Mouse (Mus musculus): Measurements from ENCODE around the gene Slc7a15.
"Not testable (repeated sequence)": the region's sequence is repeated elsewhere in the genome, so short reads cannot be mapped to it uniquely, and the experiment has no call there.

The Slc7a15 gene

GRCm38 (mm10) chr12:8562213-8562612 lies 36.7 kb downstream of the Slc7a15 start:
- not testable (repeated sequence) for DNase-seq (ENCODE audit: low read depth in 1 of 2, low spot score in 2 of 2)

GRCm38 (mm10) chr12:8559876-8560275 lies 39.0 kb downstream of the Slc7a15 start:
- DNase-seq (ENCODE audit: low read depth in 1 of 2, low spot score in 2 of 2): not testable (repeated sequence)

GRCm38 (mm10) chr12:8556189-8556588 lies 42.7 kb downstream of the Slc7a15 start:
- DNase-seq (ENCODE audit: low read depth in 1 of 2, low spot score in 2 of 2): no peak

GRCm38 (mm10) chr12:8555419-8555818 lies 43.4 kb downstream of the Slc7a15 start:
- no peak for DNase-seq (ENCODE audit: low read depth in 1 of 2, low spot score in 2 of 2)

- peak; percentile 22 to 42 for DNase-seq (ENCODE audit: low read depth in 1 of 2, low spot score in 2 of 2)
Measured at GRCm38 (mm10) chr12:8547357-8547756, 51.5 kb downstream of the Slc7a15 start.

- no peak for DNase-seq (ENCODE audit: low read depth in 1 of 2, low spot score in 2 of 2)
Measured at GRCm38 (mm10) chr12:8546801-8547200, 52.1 kb downstream of the Slc7a15 start.

- DNase-seq (ENCODE audit: low read depth in 1 of 2, low spot score in 2 of 2): no peak
Measured at GRCm38 (mm10) chr12:8545066-8545610, 53.7 kb downstream of the Slc7a15 start.

GRCm38 (mm10) chr12:8542371-8542770 lies 56.5 kb downstream of the Slc7a15 start:
- DNase-seq (ENCODE audit: low read depth in 1 of 2, low spot score in 2 of 2): no peak

GRCm38 (mm10) chr12:8539471-8539870 lies 59.4 kb downstream of the Slc7a15 start:
- DNase-seq (ENCODE audit: low read depth in 1 of 2, low spot score in 2 of 2): no peak

GRCm38 (mm10) chr12:8537291-8537690 lies 61.6 kb downstream of the Slc7a15 start:
- no peak for DNase-seq (ENCODE audit: low read depth in 1 of 2, low spot score in 2 of 2)

- no peak for DNase-seq (ENCODE audit: low read depth in 1 of 2, low spot score in 2 of 2)
Measured at GRCm38 (mm10) chr12:8536221-8536965, 62.5 kb downstream of the Slc7a15 start.

- DNase-seq (ENCODE audit: low read depth in 1 of 2, low spot score in 2 of 2): no peak
Measured at GRCm38 (mm10) chr12:8535596-8535995, 63.3 kb downstream of the Slc7a15 start.

- DNase-seq (ENCODE audit: low read depth in 1 of 2, low spot score in 2 of 2): no peak
Measured at GRCm38 (mm10) chr12:8534915-8535314, 64.0 kb downstream of the Slc7a15 start.

- no peak for DNase-seq (ENCODE audit: low read depth in 1 of 2, low spot score in 2 of 2)
Measured at GRCm38 (mm10) chr12:8527770-8528169, 71.1 kb downstream of the Slc7a15 start.

- no peak for DNase-seq (ENCODE audit: low read depth in 1 of 2, low spot score in 2 of 2)
Measured at GRCm38 (mm10) chr12:8527175-8527574, 71.7 kb downstream of the Slc7a15 start.

- DNase-seq (ENCODE audit: low read depth in 1 of 2, low spot score in 2 of 2): no peak
Measured at GRCm38 (mm10) chr12:8524062-8524461, 74.8 kb downstream of the Slc7a15 start.

GRCm38 (mm10) chr12:8522711-8523110 lies 76.2 kb downstream of the Slc7a15 start:
- DNase-seq (ENCODE audit: low read depth in 1 of 2, low spot score in 2 of 2): no peak

- peak; percentile 83 to 86 for DNase-seq (ENCODE audit: low read depth in 1 of 2, low spot score in 2 of 2)
Measured at GRCm38 (mm10) chr12:8521375-8522047, 77.4 kb downstream of the Slc7a15 start.

GRCm38 (mm10) chr12:8519431-8520160 lies 79.3 kb downstream of the Slc7a15 start:
- DNase-seq (ENCODE audit: low read depth in 1 of 2, low spot score in 2 of 2): peak in 1 of 2 experiments; percentile 35

GRCm38 (mm10) chr12:8511037-8511882 lies 87.6 kb downstream of the Slc7a15 start:
- DNase-seq (ENCODE audit: low read depth in 1 of 2, low spot score in 2 of 2): no peak

Measured in monocyte, adult 2 months (primary cell).